Mouse (Mus musculus) lung, adult 18-20 months (tissue): ENCODE measurements around the gene March7.

Experiments used
- DNase-seq, 2 experiments: peaks; one replicate each; pipeline ENCODE4 v3.0.0; 2022; ENCODE audit warnings: mixed read lengths in 2 of 2

The March7 gene

GRCm38 (mm10) chr2:60209703-60210651 lies at the start of gene March7, which contains the start of gene Baz2b:
Gene March7 (plus strand): TSS chr2:60209887.
Gene Baz2b (minus strand): TSS chr2:60209839.
- DNase-seq: peak; percentile 83 to 87

- no peak for DNase-seq
Measured at GRCm38 (mm10) chr2:60163744-60164143, 45.9 kb upstream of the March7 start.

- no peak for DNase-seq
Measured at GRCm38 (mm10) chr2:60165679-60166078, 44.0 kb upstream of the March7 start.

GRCm38 (mm10) chr2:60166878-60167277 lies 42.8 kb upstream of the March7 start:
- no peak for DNase-seq

- DNase-seq: peak; percentile 37 to 43
Measured at GRCm38 (mm10) chr2:60171786-60172530, 37.7 kb upstream of the March7 start.

- peak; percentile 35 to 42 for DNase-seq
Measured at GRCm38 (mm10) chr2:60172531-60172914, 37.2 kb upstream of the March7 start.

- DNase-seq: no peak
Measured at GRCm38 (mm10) chr2:60173190-60173589, 36.5 kb upstream of the March7 start.

- no peak for DNase-seq
Measured at GRCm38 (mm10) chr2:60173595-60173994, 36.1 kb upstream of the March7 start.

- DNase-seq: no peak
Measured at GRCm38 (mm10) chr2:60175078-60175477, 34.6 kb upstream of the March7 start.

- peak in 1 of 2 experiments; percentile 15 for DNase-seq
Measured at GRCm38 (mm10) chr2:60176087-60176486, 33.6 kb upstream of the March7 start.

GRCm38 (mm10) chr2:60177490-60177889 lies 32.2 kb upstream of the March7 start:
- no peak for DNase-seq

GRCm38 (mm10) chr2:60181696-60182095 lies 28.0 kb upstream of the March7 start:
- DNase-seq: no peak

- no peak for DNase-seq
Measured at GRCm38 (mm10) chr2:60196841-60197240, 12.8 kb upstream of the March7 start.

GRCm38 (mm10) chr2:60200051-60200562 lies 9.6 kb upstream of the March7 start:
- no peak for DNase-seq

- DNase-seq: peak; percentile 60 to 68
Measured at GRCm38 (mm10) chr2:60200667-60201066, 9.0 kb upstream of the March7 start.

GRCm38 (mm10) chr2:60202900-60203530 lies 6.7 kb upstream of the March7 start:
- DNase-seq: no peak

- no peak for DNase-seq
Measured at GRCm38 (mm10) chr2:60203733-60204132, 6.0 kb upstream of the March7 start.

GRCm38 (mm10) chr2:60204162-60204561 lies 5.5 kb upstream of the March7 start:
- no peak for DNase-seq

GRCm38 (mm10) chr2:60205795-60206194 lies 3.9 kb upstream of the March7 start:
- no peak for DNase-seq

GRCm38 (mm10) chr2:60209122-60209611 lies 520 bp upstream of the March7 start:
- DNase-seq: peak; percentile 55 to 59

GRCm38 (mm10) chr2:60210821-60211220 lies 1.1 kb downstream of the March7 start:
- DNase-seq: no peak

- DNase-seq: no peak
Measured at GRCm38 (mm10) chr2:60212488-60212887, 2.8 kb downstream of the March7 start.

GRCm38 (mm10) chr2:60214683-60215082 lies 5.0 kb downstream of the March7 start:
- no peak for DNase-seq
